Mouse (Mus musculus) T-cell, adult 2 months (primary cell): ENCODE measurements around the gene Uba1.

ENCODE experiments used
- DNase-seq: peaks from one replicate; pipeline ENCODE4 v3.0.0; 2022; ENCODE audit warnings: low spot score

The Uba1 gene

GRCm38 (mm10) chrX:20658026-20658652, at the start of gene Uba1:
Gene Uba1 (plus strand): TSS chrX:20658326.
- DNase-seq: peak; percentile 85

GRCm38 (mm10) chrX:20608500-20608899, 49.6 kb upstream of the Uba1 start:
- DNase-seq: no peak

GRCm38 (mm10) chrX:20616861-20617175, 41.3 kb upstream of the Uba1 start:
- no peak for DNase-seq

DNA sequence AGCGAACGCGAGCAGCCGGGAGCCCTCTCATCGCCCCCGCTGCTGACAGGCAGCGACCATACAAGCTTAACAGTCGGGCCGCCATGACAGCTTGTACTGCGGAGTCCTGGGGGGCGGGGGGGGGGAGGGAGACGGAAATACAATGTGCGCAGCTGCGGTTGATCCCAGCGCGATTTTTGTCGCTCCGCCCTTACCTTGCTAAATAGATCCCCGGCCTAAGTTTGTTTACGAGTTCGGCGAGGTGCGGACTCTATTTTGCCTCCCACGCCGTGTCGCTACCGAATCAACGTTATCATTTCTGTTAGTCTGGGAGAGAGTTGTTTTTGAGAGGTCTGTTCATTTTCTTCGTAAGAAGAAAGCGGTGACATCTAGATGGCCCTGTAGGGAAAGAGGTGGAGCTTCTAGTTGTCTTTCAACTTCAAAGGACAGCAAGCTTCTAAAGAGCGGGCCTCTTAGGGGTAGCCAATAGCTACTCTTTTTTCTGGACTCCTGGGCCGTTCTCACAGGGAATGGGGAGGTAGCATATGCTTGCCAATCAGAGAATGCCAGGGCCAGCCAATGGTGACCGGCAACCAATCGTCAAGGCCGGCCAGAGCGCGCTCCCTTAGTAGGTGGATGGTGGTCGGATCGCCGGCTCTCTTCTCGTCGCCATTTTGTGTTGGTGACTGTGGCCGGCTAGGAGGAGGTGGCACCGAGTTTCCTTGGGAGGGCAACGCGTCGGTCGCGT, 40.8 kb upstream of the Uba1 start, which contains the start of the genes Rbm10 and Ndufb11:
Gene Rbm10, plus strand, starts transcription at position 328 of the 727 bp plus-strand sequence.
Gene Ndufb11, minus strand, starts transcription at position 444 of the 727 bp plus-strand sequence.
- DNase-seq: peak; percentile 80

- DNase-seq: no peak
Observed at GRCm38 (mm10) chrX:20617903-20618399, 40.2 kb upstream of the Uba1 start.

DNA sequence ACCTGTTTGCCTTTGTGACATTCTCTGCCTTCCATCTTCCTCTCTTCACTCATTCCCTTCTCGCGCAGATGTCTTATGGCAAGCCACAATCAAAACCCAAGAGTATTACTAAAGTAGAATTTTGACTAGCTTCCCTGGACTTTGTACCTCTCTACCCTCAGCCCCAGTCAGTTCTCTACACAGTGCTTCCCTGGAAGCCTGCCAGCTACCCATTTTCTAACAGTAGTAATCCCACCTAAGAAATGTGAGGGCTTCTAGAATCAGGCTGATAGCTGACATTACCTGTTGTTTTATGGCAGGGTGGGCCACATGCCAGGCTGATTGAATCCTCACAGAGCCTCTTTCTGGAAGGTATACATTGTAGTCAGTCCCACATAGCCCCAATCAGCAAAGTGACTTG, 20.0 kb upstream of the Uba1 start:
- DNase-seq: no peak

GRCm38 (mm10) chrX:20644780-20645179, 13.3 kb upstream of the Uba1 start:
- DNase-seq: no peak

- DNase-seq: no peak
Observed at GRCm38 (mm10) chrX:20657593-20657992, 533 bp upstream of the Uba1 start.

- DNase-seq: peak; percentile 10
Observed at GRCm38 (mm10) chrX:20658891-20659406, 823 bp downstream of the Uba1 start.

DNA sequence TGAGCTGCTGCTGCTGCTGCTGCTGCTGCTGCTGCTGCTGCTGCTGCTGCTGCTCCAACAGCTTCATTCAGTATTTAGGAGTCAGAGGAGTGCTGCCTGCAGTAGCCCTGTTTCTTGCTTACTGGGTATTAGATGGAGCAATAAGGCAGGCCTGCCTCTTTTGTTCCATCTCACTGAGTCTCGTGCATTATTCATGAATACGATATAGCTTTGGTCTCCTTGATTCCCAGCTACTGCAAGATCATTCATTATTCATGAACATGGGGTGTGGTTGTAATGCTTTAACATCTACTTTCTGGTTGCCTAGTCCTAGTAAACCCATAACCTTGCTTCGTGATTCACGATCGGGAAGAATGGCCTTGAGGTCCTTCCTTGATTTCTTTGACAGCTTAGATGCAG, 4.2 kb downstream of the Uba1 start:
- no peak for DNase-seq

GRCm38 (mm10) chrX:20662716-20663443, 4.8 kb downstream of the Uba1 start:
- peak; percentile 88 for DNase-seq

DNA sequence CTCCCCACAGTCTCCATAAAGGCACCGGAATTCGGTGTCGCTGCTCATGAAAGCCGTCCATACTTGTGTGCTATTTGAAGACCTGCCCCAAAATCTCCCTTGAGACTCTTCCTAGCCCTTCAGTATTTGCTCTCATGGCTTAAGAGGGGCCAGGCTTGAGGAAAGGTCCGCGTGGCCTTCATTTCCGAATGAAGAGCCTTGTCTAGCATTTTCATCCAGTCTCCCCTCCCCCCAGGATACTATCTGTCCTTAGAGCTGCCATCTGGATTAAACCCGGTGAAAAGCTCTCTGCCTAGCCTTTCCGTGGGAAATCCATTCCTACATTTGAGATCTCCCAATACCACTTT, 5.3 kb downstream of the Uba1 start:
- DNase-seq: no peak

DNA sequence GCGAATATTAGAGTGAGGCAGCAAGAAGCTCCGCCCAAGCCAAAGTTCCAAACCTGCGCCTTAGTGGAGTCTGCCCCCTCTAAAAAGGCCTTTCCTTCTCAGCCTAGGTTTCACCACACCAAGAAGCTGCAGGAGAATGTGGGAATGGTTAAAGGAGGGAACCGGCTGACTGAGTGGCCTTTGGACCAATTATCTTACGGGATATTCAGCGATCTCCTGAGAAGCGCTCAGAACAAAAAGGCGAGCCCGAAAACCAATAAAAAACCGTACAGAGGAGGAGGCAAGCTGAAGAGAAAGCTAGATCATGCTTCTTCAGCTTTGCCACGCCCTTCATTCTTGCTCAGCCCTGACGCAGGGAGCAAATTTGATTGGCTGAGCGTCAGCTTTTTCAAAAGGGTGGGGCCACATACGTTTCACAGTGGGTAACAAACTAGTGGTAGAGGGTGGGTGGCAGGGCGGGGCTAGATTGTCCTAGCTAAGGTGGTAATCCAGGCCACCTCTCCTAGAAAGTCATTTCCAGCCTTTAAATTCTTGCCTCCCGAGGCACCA, 29.5 kb downstream of the Uba1 start, which contains the start of gene Cdk16:
Gene Cdk16, plus strand, starts transcription at position 436 of the 549 bp plus-strand sequence.
- DNase-seq: peak; percentile 88

GRCm38 (mm10) chrX:20688068-20688547, 30.0 kb downstream of the Uba1 start:
- DNase-seq: peak; percentile 80

DNA sequence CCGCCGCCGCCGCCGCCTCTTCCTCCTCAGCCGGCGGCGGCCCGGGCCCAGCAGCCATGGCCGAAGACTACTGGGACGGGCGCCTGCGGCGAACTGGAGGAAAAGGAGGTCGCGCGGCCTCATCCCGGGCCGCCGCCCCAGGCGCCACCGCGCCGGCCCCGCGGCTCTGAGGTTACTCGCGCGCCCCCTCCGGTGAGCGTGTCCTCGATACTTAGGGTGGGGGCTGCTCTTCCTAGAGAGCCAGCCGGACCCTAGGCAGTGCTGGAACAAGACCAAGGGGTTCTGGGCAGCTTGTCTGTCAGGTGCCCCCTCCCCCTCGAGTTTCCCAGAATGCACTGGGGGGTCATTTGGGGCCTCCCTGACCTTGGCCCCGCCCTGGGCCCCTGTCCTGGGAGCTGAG, 30.5 kb downstream of the Uba1 start:
- DNase-seq: peak; percentile 37

DNA sequence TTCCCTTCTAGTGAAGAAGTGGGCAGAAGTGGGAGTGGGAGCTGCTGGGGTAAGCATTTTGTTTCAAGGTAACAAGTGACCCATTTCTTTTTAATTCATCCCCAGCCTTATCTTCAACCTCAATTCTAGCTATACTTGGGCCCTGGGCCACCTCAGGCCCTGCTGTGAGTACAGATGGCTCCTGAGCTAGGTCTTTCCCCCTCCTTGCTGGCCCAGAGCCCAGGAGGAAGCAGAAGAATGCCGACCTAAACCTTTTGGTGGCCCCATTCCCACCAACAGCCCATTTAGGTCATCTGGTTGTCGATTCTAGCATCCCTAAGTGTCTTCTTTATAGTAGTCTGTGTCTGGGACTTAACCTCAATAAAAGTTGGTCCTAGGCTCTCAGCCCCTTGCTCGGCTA, 33.4 kb downstream of the Uba1 start:
- DNase-seq: no peak

GRCm38 (mm10) chrX:20692616-20693015, 34.5 kb downstream of the Uba1 start:
- no peak for DNase-seq

GRCm38 (mm10) chrX:20695842-20696241, 37.7 kb downstream of the Uba1 start:
- no peak for DNase-seq

GRCm38 (mm10) chrX:20703741-20704290, 45.7 kb downstream of the Uba1 start, which contains the start of gene Usp11:
Gene Usp11 (plus strand): TSS chrX:20703906.
- DNase-seq: peak; percentile 30

- DNase-seq: peak; percentile 83
Observed at GRCm38 (mm10) chrX:20704295-20705082, 46.4 kb downstream of the Uba1 start.

GRCm38 (mm10) chrX:20705083-20705402, 46.9 kb downstream of the Uba1 start:
- no peak for DNase-seq
